Mouse (Mus musculus) midbrain, embryonic 15.5 days (tissue): ENCODE results near the gene Lrrc8b. TPM values are rescaled to one million over a fixed set of nuclear protein-coding genes. Genes with fewer than 3 reads are reported as not detected.

ENCODE experiments used
- ATAC-seq: fragments of 200-750 bp; cut with Nextera tagmentation; replicated peaks from 2 replicates; pipeline ENCODE4 v1.8.0; 2017; ENCODE audit warnings: moderate TSS enrichment
- H3K27ac ChIP-seq: fragments of 300-500 bp; sonication (generic); 2 replicates; pipeline ENCODE4 v1.5.1; 2015; ENCODE audit warnings: mild to moderate bottlenecking, inconsistent platforms
- H3K27me3 ChIP-seq: fragments of 300-500 bp; sonication (generic); replicated peaks from 2 replicates; pipeline ENCODE4 v1.6.1; 2015; ENCODE audit warnings: inconsistent platforms
- H3K36me3 ChIP-seq: fragments of 300-500 bp; sonication (generic); replicated peaks from 2 replicates; pipeline ENCODE4 v1.6.1; 2015; ENCODE audit warnings: inconsistent platforms
- H3K4me1 ChIP-seq: fragments of 300-500 bp; sonication (generic); 2 replicates; pipeline ENCODE4 v1.6.1; 2015; ENCODE audit warnings: inconsistent platforms
- H3K4me2 ChIP-seq: fragments of 300-500 bp; sonication (generic); 2 replicates; pipeline ENCODE4 v1.6.1; 2015; ENCODE audit warnings: inconsistent platforms, mild to moderate bottlenecking, moderate library complexity
- H3K4me3 ChIP-seq: fragments of 300-500 bp; sonication (generic); 2 replicates; pipeline ENCODE4 v1.5.1; 2015; ENCODE audit warnings: mild to moderate bottlenecking, inconsistent platforms
- H3K9ac ChIP-seq: fragments of 300-500 bp; sonication (generic); 2 replicates; pipeline ENCODE4 v1.6.1; 2015; ENCODE audit warnings: mild to moderate bottlenecking, inconsistent platforms
- H3K9me3 ChIP-seq: fragments of 300-500 bp; sonication (generic); 2 replicates; pipeline ENCODE4 v1.6.1; 2016; ENCODE audit warnings: inconsistent platforms
- WGBS: fragments of 180-500 bp; shearing (Covaris S2); methylation state at CpG from one replicate; pipeline ENCODE4 v1.1.7; 2015; ENCODE audit warnings: mixed read lengths; 5-methylcytosine and 5-hydroxymethylcytosine counted together
- polyA plus RNA-seq: library from polyadenylated mRNA; unstranded; fragments of >200 nt; fragmentation: Nextera tagmentation; extraction: Ambion mirVana; gene quantifications from 2 replicates; pipeline ENCODE4 v1.2.1, GENCODE M21; 2015

Gene Lrrc8b
- polyA plus RNA-seq, 1 experiment from 2014 or later = 18.0 TPM

GRCm38 (mm10) chr5:105428265-105428974 is 12.8 kb downstream of the Lrrc8b start:
- Histone ChIP-seq H3K9me3 (peaks cover 9% of the 10 kb centered on the region), H3K4me1 (no peaks in the 10 kb centered on the region), H3K4me3 (no peak overlapping the region), H3K27me3 (no peaks in the 10 kb centered on the region), H3K27ac (no peak overlapping the region), H3K4me2 (no peak overlapping the region), H3K9ac (no peak overlapping the region), H3K36me3 (peaks cover 4% of the 10 kb centered on the region)
- WGBS = 68% methylated on average over 12 of the region's 12 CpGs
- no peak for ATAC-seq

- H3K9me3 ChIP-seq = 0 out of 2 replicates have a peak, but pooled peaks cover 5% of the 10 kb centered on the region
- no peak overlapping the region for H3K9ac ChIP-seq
- no peaks in the 10 kb centered on the region for H3K27me3 ChIP-seq
- no peak overlapping the region for H3K4me3 ChIP-seq
- H3K36me3 ChIP-seq = no peaks in the 10 kb centered on the region
- H3K27ac ChIP-seq = no peak overlapping the region
- ATAC-seq = no peak
- H3K4me2 ChIP-seq = no peak overlapping the region
- 91% methylated on average over 8 of the region's 8 CpGs for WGBS
- no peaks in the 10 kb centered on the region for H3K4me1 ChIP-seq
Measured at GRCm38 (mm10) chr5:105430148-105430547, 14.6 kb downstream of the Lrrc8b start.

DNA sequence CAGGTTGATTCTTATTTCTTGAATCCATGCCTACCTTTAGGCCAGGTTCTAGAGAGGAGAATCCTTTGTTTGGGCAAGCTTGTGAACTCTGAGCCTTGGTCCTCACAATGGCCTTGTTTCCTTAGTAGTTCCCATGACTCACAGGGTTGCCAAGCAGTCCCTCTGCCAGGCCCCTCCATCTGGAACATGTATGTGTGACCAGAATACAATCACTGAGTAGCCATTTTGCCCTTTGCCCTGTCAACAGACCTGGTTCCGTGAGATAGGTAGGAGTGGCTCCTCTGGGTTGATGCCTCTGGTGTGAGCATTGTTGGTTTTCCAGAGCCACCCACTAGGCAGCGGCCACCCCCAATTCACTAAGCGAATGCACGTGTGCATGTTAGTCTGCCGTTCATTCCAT is 24.0 kb downstream of the Lrrc8b start:
- H3K4me2 ChIP-seq = no peak overlapping the region
- no peaks in the 10 kb centered on the region for H3K36me3 ChIP-seq
- H3K4me3 ChIP-seq = no peak overlapping the region
- no peak overlapping the region for H3K27ac ChIP-seq
- no peaks in the 10 kb centered on the region for H3K9me3 ChIP-seq
- WGBS = 86% methylated on average over 5 of the region's 5 CpGs
- no peaks in the 10 kb centered on the region for H3K4me1 ChIP-seq
- no peak for ATAC-seq
- no peak overlapping the region for H3K9ac ChIP-seq
- no peaks in the 10 kb centered on the region for H3K27me3 ChIP-seq

DNA sequence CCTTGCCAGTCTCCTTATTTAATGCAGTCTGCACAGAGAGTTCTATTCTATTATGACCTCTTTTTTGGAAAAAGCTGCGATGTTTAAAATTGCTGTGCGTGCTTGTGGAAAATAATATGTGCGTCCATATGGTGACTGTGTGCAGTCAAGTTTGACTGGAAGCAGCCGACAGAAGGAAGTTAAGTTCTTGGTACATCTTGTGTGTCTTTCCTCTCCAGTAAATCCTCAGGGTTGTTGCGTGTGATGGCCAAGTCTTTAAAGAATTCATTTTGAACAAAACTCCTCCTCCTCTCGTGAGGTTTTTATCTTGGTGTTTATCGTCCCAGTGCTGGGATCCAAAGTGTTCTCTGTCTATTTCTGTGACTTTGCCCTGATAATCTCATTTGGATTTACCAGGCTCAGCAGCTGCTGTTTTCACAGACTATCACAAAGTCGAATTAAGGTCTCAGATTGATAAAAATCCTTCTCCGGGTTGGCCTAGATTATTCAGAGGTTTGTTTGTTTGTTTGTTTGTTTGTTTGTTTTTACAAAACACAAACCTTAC is 25.5 kb downstream of the Lrrc8b start:
- Histone ChIP-seq H3K4me1 (no peaks in the 10 kb centered on the region), H3K4me2 (no peak overlapping the region), H3K27me3 (no peaks in the 10 kb centered on the region), H3K36me3 (no peaks in the 10 kb centered on the region), H3K4me3 (no peak overlapping the region), H3K27ac (no peak overlapping the region), H3K9ac (no peak overlapping the region), H3K9me3 (no peaks in the 10 kb centered on the region)
- no peak for ATAC-seq
- 72% methylated on average over 9 of the region's 9 CpGs for WGBS

- H3K9me3 ChIP-seq = no peaks in the 10 kb centered on the region
- H3K9ac ChIP-seq = no peak overlapping the region
- WGBS = 84% methylated on average over 5 of the region's 5 CpGs
- no peak overlapping the region for H3K4me3 ChIP-seq
- no peak overlapping the region for H3K4me2 ChIP-seq
- H3K27me3 ChIP-seq = no peaks in the 10 kb centered on the region
- ATAC-seq = no peak
- H3K4me1 ChIP-seq = no peaks in the 10 kb centered on the region
- H3K27ac ChIP-seq = no peak overlapping the region
- no peaks in the 10 kb centered on the region for H3K36me3 ChIP-seq
Measured at GRCm38 (mm10) chr5:105442212-105443000, 26.8 kb downstream of the Lrrc8b start.

DNA sequence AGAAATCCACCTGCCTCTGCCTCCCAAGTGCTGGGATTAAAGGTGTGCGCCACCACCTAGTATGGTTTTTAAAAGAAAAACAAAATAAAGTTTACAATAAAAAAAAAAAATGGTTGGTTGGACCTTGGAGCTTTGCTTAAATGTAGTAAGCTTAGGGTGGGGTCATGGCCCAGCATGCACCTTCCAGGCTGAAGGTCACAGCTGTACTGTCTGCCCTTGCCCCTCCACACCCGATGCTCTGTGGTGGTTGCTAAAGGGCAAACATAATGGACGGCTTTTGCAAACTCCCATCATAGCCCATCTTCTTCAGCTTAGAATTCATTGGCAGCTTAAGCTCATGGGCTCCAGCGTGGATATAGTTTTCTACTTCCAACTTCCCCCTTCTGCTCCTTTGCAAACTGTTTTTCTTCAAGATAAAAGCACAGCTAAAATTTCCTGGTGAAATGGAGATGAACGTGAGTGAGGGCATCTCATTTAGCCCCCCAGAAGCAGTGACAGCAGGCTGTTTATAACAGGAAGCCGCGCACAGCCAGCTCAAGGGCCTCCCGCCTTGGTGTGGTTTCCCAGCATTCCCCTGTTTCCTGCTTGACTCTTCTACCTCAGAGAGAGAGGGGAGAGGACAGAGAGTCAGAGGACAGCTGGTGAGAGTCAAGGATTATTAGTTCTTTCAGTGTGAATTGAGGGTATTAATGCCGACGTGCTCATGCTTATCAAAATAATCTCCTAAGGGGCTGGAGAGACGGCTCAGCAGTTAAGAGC is 27.7 kb downstream of the Lrrc8b start:
- 67% methylated on average over 11 of the region's 11 CpGs for WGBS
- Histone ChIP-seq H3K9ac (no peak overlapping the region), H3K36me3 (no peaks in the 10 kb centered on the region), H3K9me3 (no peaks in the 10 kb centered on the region), H3K4me1 (no peaks in the 10 kb centered on the region), H3K27ac (no peak overlapping the region), H3K4me2 (no peak overlapping the region), H3K4me3 (no peak overlapping the region), H3K27me3 (no peaks in the 10 kb centered on the region)
- no peak for ATAC-seq

DNA sequence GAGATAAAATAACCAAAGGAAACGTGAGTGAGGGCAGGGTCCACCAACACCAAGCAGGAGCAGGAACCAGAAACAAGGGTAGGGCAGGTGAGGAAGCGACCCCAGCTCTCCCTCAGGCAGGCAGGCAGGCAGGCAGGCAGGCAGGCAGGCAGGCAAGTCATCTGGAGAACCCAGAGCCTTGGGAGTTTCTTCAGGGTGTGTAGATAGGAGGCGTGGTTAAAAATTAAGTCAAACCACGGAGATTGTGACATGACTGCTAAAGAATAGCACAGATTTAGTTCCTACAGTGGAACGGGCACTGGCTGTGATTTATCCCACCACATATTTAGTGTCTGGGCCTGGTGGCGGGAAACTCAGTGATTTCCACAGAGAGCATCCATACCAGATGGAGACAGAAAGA is 30.1 kb downstream of the Lrrc8b start:
- ATAC-seq = no peak
- H3K9ac ChIP-seq = no peak overlapping the region
- H3K27ac ChIP-seq = no peak overlapping the region
- H3K9me3 ChIP-seq = no peaks in the 10 kb centered on the region
- no peak overlapping the region for H3K4me3 ChIP-seq
- no peaks in the 10 kb centered on the region for H3K4me1 ChIP-seq
- WGBS = 80% methylated on average over 6 of the region's 6 CpGs
- no peak overlapping the region for H3K4me2 ChIP-seq
- no peaks in the 10 kb centered on the region for H3K27me3 ChIP-seq
- H3K36me3 ChIP-seq = no peaks in the 10 kb centered on the region

- ATAC-seq = no peak
- H3K27ac ChIP-seq = no peak overlapping the region
- no peaks in the 10 kb centered on the region for H3K27me3 ChIP-seq
Measured at GRCm38 (mm10) chr5:105454105-105454504, 38.5 kb downstream of the Lrrc8b start.

GRCm38 (mm10) chr5:105459077-105459476 is 43.5 kb downstream of the Lrrc8b start:
- Histone ChIP-seq H3K9me3 (no peaks in the 10 kb centered on the region), H3K9ac (no peak overlapping the region), H3K27ac (no peak overlapping the region), H3K27me3 (no peaks in the 10 kb centered on the region), H3K36me3 (no peaks in the 10 kb centered on the region), H3K4me2 (no peak overlapping the region), H3K4me1 (0 out of 2 replicates have a peak, but pooled peaks cover 2% of the 10 kb centered on the region), H3K4me3 (no peak overlapping the region)
- no peak for ATAC-seq
- 89% methylated on average over 6 of the region's 6 CpGs for WGBS

More at GRCm38 (mm10) chr5:105454105-105454504, 38.5 kb downstream of the Lrrc8b start:
- no peak overlapping the region for H3K4me3 ChIP-seq
- no peak overlapping the region for H3K9ac ChIP-seq
- no peak overlapping the region for H3K4me2 ChIP-seq
- WGBS = 42% methylated on average over 1 of the region's 1 CpGs
- no peaks in the 10 kb centered on the region for H3K36me3 ChIP-seq
- no peaks in the 10 kb centered on the region for H3K9me3 ChIP-seq
- H3K4me1 ChIP-seq = 0 out of 2 replicates have a peak, but pooled peaks cover 4% of the 10 kb centered on the region

GRCm38 (mm10) chr5:105460551-105460950 is 45.0 kb downstream of the Lrrc8b start:
- H3K27me3 ChIP-seq = no peaks in the 10 kb centered on the region
- no peak overlapping the region for H3K4me3 ChIP-seq
- no peaks in the 10 kb centered on the region for H3K36me3 ChIP-seq
- H3K4me2 ChIP-seq = no peak overlapping the region
- H3K9me3 ChIP-seq = no peaks in the 10 kb centered on the region
- WGBS = 94% methylated on average over 5 of the region's 5 CpGs
- 0 out of 2 replicates have a peak, but pooled peaks cover 2% of the 10 kb centered on the region for H3K4me1 ChIP-seq
- H3K9ac ChIP-seq = no peak overlapping the region
- no peak for ATAC-seq
- H3K27ac ChIP-seq = no peak overlapping the region

- H3K4me1 ChIP-seq = 0 out of 2 replicates have a peak, but pooled peaks cover 2% of the 10 kb centered on the region
- no peak overlapping the region for H3K4me3 ChIP-seq
- no peak overlapping the region for H3K9ac ChIP-seq
- H3K27ac ChIP-seq = no peak overlapping the region
- no peaks in the 10 kb centered on the region for H3K9me3 ChIP-seq
- H3K27me3 ChIP-seq = no peaks in the 10 kb centered on the region
- 98% methylated on average over 1 of the region's 1 CpGs for WGBS
- no peak overlapping the region for H3K4me2 ChIP-seq
- H3K36me3 ChIP-seq = no peaks in the 10 kb centered on the region
- ATAC-seq = no peak
Measured at GRCm38 (mm10) chr5:105461076-105461475, 45.5 kb downstream of the Lrrc8b start.

- H3K27me3 ChIP-seq = no peaks in the 10 kb centered on the region
- ATAC-seq = no peak; the same call in 1 of the 2 replicates
- no peaks in the 10 kb centered on the region for H3K4me1 ChIP-seq
- H3K9ac ChIP-seq = no peak overlapping the region
- no peaks in the 10 kb centered on the region for H3K36me3 ChIP-seq
- no peak overlapping the region for H3K4me2 ChIP-seq
- no peak overlapping the region for H3K27ac ChIP-seq
- H3K4me3 ChIP-seq = no peak overlapping the region
- no peaks in the 10 kb centered on the region for H3K9me3 ChIP-seq
Measured at GRCm38 (mm10) chr5:105464671-105465070, 49.1 kb downstream of the Lrrc8b start.
